Mouse (Mus musculus) liver, adult 2 months (tissue): Measurements from ENCODE around the gene Pls3. TPM values are rescaled to one million over a fixed set of nuclear protein-coding genes. Genes with fewer than 3 reads are reported as not detected.

Experiments used
- DNase-seq: peaks from one replicate; pipeline ENCODE4 v3.0.0-alpha.2; 2011; ENCODE audit warnings: low read depth, low spot score; ENCODE audit errors: extremely low read depth
- H3K27ac ChIP-seq: fragments of 200-500 bp; replicated peaks from 2 replicates; pipeline ENCODE4 v1.5.1; 2012; ENCODE audit warnings: low read depth, mild to moderate bottlenecking, control low read depth, inconsistent platforms, low read length; ENCODE audit not compliant: insufficient read depth
- H3K27me3 ChIP-seq: fragments of 200-500 bp; 2 replicates; pipeline ENCODE4 v1.6.1; 2012; ENCODE audit warnings: mild to moderate bottlenecking, moderate library complexity, low read length, inconsistent platforms; ENCODE audit not compliant: control insufficient read depth, insufficient read depth
- H3K36me3 ChIP-seq: fragments of 200-500 bp; 2 replicates; pipeline ENCODE4 v1.6.1; 2012; ENCODE audit warnings: low read length, inconsistent platforms; ENCODE audit not compliant: control insufficient read depth, insufficient read depth
- H3K4me1 ChIP-seq: fragments of 200-500 bp; 2 replicates; pipeline ENCODE4 v1.6.1; 2011; ENCODE audit warnings: low read length; ENCODE audit not compliant: control insufficient read depth, insufficient read depth
- H3K4me3 ChIP-seq: fragments of 200-500 bp; 2 replicates; pipeline ENCODE4 v1.5.1; 2011; ENCODE audit warnings: low read depth, mild to moderate bottlenecking, control low read depth, low read length, moderate library complexity; ENCODE audit not compliant: insufficient read depth
- H3K79me2 ChIP-seq: fragments of 200-500 bp; 2 replicates; pipeline ENCODE4 v1.6.1; 2012; ENCODE audit warnings: inconsistent platforms, mild to moderate bottlenecking, low read length, moderate library complexity; ENCODE audit not compliant: control insufficient read depth, insufficient read depth
- H3K9ac ChIP-seq: fragments of 200-500 bp; 2 replicates; pipeline ENCODE4 v1.6.1; 2012; ENCODE audit warnings: low read depth, mild to moderate bottlenecking, control low read depth, inconsistent platforms, low read length
- CTCF ChIP-seq: fragments of 200-500 bp; IDR thresholded peaks from 2 replicates; pipeline ENCODE4 v1.5.1; 2011; ENCODE audit warnings: low read depth, low read length, control low read depth
- POLR2A ChIP-seq: fragments of 200-500 bp; IDR thresholded peaks from 2 replicates; pipeline ENCODE4 v1.6.1; 2011; ENCODE audit warnings: low read length, control low read depth; ENCODE audit not compliant: insufficient read depth; ENCODE audit errors: extremely low read depth
- WGBS: fragments of 180-500 bp; shearing (Covaris S2); methylation state at CpG from one replicate; pipeline ENCODE4 v1.1.7; 2018; 5-methylcytosine and 5-hydroxymethylcytosine counted together
- polyA plus RNA-seq: library from polyadenylated mRNA; depleted of rRNA; stranded (reverse); fragments of >200 nt; gene quantifications from 2 replicates; pipeline ENCODE4 v1.2.3, GENCODE M21; 2012
- total RNA-seq: library from RNA; depleted of rRNA; stranded (reverse); fragments of >200 nt; gene quantifications from 2 replicates; pipeline ENCODE4 v1.2.3, GENCODE M21; 2014

Gene Pls3
- total and polyA plus RNA-seq, 2 experiments: 10.6 to 77.7 TPM

DNA sequence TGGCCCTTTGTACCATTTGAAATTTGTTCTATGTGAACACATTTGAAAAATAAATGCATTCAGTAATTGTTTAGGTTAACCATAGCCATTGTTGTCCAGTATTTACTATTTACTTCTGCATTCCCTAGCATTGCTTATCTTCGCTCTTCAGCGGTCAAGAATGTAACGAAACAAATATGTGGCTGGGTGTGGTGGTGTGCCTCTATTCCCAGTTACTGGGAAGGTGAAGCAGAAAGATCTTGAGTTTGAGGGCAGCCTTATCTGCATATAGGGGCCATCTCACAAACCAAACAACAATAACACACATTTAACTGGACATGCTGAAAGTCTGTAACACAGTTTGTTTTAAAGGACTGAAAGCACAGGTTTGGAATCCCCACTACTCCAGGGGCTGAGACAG lies 13.3 kb downstream of the Pls3 start:
- H3K4me1 ChIP-seq: no peaks in the 10 kb centered on the region
- H3K27me3 ChIP-seq: no peaks in the 10 kb centered on the region
- WGBS: 76% methylated on average over 3 of the region's 3 CpGs
- H3K27ac ChIP-seq: no peak overlapping the region
- H3K36me3 ChIP-seq: no peaks in the 10 kb centered on the region
- TF ChIP-seq CTCF: no peak
- TF ChIP-seq POLR2A: no peak
- no peaks in the 10 kb centered on the region; the same call in 1 of the 2 replicates for H3K79me2 ChIP-seq
- no peak for DNase-seq
- no peak overlapping the region for H3K9ac ChIP-seq
- no peak overlapping the region for H3K4me3 ChIP-seq

DNA sequence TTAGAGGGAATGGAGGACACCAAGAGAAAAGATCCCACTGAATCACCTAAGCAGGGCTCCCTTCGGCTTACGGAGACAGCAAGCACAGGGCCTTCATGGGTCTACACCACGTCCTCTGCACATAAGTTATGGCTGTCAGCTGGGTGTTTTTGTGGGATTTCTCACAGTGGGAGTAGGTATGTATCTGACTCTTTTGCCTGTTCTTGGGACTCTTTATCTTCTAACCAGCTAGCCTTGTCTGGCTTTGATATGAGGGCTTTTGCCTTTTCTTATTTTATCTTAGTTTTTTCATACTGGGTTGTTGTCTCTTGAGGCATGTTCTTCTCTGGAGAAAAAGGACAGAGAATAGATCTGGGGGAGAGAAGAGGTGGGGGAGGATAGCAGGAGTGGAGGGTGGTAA lies 20.7 kb downstream of the Pls3 start:
- Histone ChIP-seq H3K36me3 (no peaks in the 10 kb centered on the region), H3K4me3 (no peak overlapping the region), H3K27ac (no peak overlapping the region), H3K27me3 (no peaks in the 10 kb centered on the region), H3K9ac (no peak overlapping the region), H3K4me1 (peaks cover 2% of the 10 kb centered on the region; the same call in 1 of the 2 replicates), H3K79me2 (no peaks in the 10 kb centered on the region; the same call in 1 of the 2 replicates)
- WGBS: 98% methylated on average over 3 of the region's 3 CpGs
- DNase-seq: no peak
- no peak for TF ChIP-seq CTCF
- TF ChIP-seq POLR2A: no peak

- WGBS: 74% methylated on average over 4 of the region's 4 CpGs
- H3K36me3 ChIP-seq: no peaks in the 10 kb centered on the region
- H3K79me2 ChIP-seq: no peaks in the 10 kb centered on the region; the same call in 1 of the 2 replicates
- H3K27me3 ChIP-seq: no peaks in the 10 kb centered on the region
- no peak for TF ChIP-seq POLR2A
- no peak for TF ChIP-seq CTCF
- H3K4me1 ChIP-seq: no peaks in the 10 kb centered on the region; the same call in 1 of the 2 replicates
- H3K4me3 ChIP-seq: no peak overlapping the region
- no peak overlapping the region for H3K27ac ChIP-seq
- no peak for DNase-seq
- H3K9ac ChIP-seq: no peak overlapping the region
Observed at GRCm38 (mm10) chrX:75844290-75844689, 30.7 kb downstream of the Pls3 start.

- H3K27me3 ChIP-seq: no peaks in the 10 kb centered on the region
- 73% methylated on average over 9 of the region's 9 CpGs for WGBS
- no peak overlapping the region for H3K4me3 ChIP-seq
- H3K79me2 ChIP-seq: no peaks in the 10 kb centered on the region; the same call in 1 of the 2 replicates
- no peak for DNase-seq
- TF ChIP-seq CTCF (no peak), POLR2A (no peak)
- H3K27ac ChIP-seq: no peak overlapping the region
- H3K4me1 ChIP-seq: no peaks in the 10 kb centered on the region; the same call in 1 of the 2 replicates
- H3K9ac ChIP-seq: no peak overlapping the region
- H3K36me3 ChIP-seq: no peaks in the 10 kb centered on the region
Observed at GRCm38 (mm10) chrX:75842835-75843234, 32.1 kb downstream of the Pls3 start.

DNA sequence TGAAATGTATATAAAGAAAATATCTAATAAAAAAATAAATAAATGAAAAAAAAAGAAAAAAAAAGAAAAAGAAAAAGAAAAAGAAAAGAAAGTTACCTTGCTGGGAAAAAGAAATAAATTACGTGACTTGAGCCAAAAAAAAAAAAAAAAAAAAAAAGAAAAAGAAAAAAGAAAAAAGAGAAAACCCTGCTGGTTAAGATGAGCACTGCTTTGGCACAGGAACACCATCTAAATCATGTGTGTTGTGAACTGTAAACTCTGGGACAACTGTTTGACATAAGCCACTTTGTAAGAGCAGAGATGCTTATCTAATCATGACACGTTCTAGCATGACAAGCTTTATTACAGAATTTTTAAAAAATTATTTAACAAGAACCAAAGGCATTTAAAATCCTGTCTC lies 32.9 kb downstream of the Pls3 start:
- 54% methylated on average over 2 of the region's 2 CpGs for WGBS
- TF ChIP-seq CTCF: no peak
- no peak for TF ChIP-seq POLR2A
- Histone ChIP-seq H3K36me3 (no peaks in the 10 kb centered on the region), H3K9ac (no peak overlapping the region), H3K79me2 (no peaks in the 10 kb centered on the region; the same call in 1 of the 2 replicates), H3K4me1 (no peaks in the 10 kb centered on the region; the same call in 1 of the 2 replicates), H3K4me3 (no peak overlapping the region), H3K27me3 (no peaks in the 10 kb centered on the region), H3K27ac (no peak overlapping the region)
- no peak for DNase-seq

DNA sequence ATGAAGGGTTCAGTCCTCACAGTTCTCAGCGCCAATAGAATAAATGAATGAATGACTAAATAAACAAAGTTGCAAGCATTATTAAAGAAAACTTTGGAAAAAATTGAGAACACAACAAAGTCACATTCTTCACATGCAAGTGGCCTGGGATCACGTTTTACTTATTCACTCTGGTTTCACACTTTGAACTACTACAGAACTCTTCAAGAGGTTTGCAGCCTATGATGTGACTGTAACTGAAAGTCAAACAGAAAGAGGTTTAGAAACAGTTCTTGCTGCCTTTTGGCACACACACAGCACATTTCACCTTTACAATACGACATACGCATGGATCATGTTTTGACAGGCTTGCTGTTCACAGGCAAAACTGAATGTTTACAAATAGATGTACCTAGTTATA lies 34.7 kb downstream of the Pls3 start:
- no peak overlapping the region for H3K27ac ChIP-seq
- no peak for DNase-seq
- TF ChIP-seq POLR2A (no peak), CTCF (no peak)
- H3K79me2 ChIP-seq: no peaks in the 10 kb centered on the region; the same call in 1 of the 2 replicates
- H3K4me1 ChIP-seq: no peaks in the 10 kb centered on the region; the same call in 1 of the 2 replicates
- 66% methylated on average over 4 of the region's 4 CpGs for WGBS
- no peak overlapping the region for H3K4me3 ChIP-seq
- H3K9ac ChIP-seq: no peak overlapping the region
- no peaks in the 10 kb centered on the region for H3K36me3 ChIP-seq
- H3K27me3 ChIP-seq: no peaks in the 10 kb centered on the region
